Mouse (Mus musculus): ENCODE measurements around the gene Rag2. TPM values are rescaled to one million over a fixed set of nuclear protein-coding genes. Genes with fewer than 3 reads are reported as not detected.
A peak's percentile ranks its signal among the peaks of the same experiment; 100 is the strongest.

Gene Rag2
- polyA plus RNA-seq, 1 experiment from 2014 or later = 0.06 TPM

DNA sequence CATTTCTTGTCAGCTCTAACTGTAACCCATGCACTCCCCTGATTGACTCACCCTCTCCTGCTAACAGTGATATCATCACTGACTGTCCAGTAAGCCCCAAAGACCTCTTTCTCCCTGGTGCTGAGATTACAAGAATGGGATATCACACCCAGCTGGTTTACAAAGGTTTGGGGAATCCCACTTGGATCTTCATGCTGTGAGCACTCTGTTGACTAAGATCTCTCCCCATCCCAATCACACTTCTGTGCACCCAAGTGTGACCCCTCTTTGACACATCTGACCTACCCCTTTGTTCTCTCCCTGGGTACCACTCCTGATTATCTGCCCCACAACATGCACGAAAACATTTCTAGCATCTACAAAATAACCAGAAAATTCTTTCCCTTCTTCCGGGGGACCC is 23.8 kb downstream of the Rag2 start:
- Histone ChIP-seq H3K9me3 (ENCODE audit: control insufficient read depth, low read length) (no peaks in the 10 kb centered on the region), H3K36me3 (ENCODE audit: control insufficient read depth, insufficient read depth, low read length) (no peaks in the 10 kb centered on the region), H3K4me1 (ENCODE audit: control insufficient read depth, insufficient read depth, low read length) (no peaks in the 10 kb centered on the region; the same call in 1 of the 2 replicates), H3K4me2 (ENCODE audit: low read depth, low read length) (no peak overlapping the region), H3K9ac (ENCODE audit: low read depth, low read length) (no peak overlapping the region), H3K27ac (ENCODE audit: low read length) (no peak overlapping the region), H3K27me3 (replicated peaks; ENCODE audit: control insufficient read depth, insufficient read depth, low read length) (no peaks in the 10 kb centered on the region), H3K4me3 (ENCODE audit: low read length) (no peak overlapping the region)
- ATAC-seq = no peak
- 83% methylated on average over 2 of the region's 2 CpGs for WGBS

DNA sequence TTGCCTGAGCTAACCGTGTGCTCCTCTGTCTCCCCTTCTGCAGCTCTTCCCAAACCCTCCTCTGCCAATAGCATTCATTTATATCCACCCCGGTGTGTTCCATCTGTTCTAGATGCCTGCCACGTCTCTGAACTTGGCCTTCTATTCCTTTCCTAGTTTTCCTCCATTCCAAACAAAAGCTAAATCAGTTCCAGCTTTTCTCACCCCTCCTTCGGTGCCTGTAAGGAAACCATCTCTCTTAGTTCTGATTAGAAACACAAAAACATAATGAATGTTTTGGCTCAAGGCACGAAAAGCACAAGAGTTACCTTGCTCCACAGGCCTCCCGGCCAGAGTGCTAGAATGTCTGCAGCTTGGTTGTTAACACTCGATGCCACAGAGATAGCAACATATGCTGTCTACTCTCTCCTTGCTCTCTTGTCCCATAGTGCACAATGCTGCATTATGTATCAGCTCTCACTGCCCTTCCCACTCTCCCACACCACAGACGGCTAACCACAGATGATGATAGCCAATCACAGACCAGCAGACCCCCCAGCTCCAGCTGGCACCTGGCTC is 24.7 kb downstream of the Rag2 start, which contains the start of the genes Rag1 and B230118H07Rik:
Gene Rag1 (minus strand): TSS at position 388 of the 558 bp plus-strand sequence.
Gene B230118H07Rik (minus strand): TSS at position 419 of the 558 bp plus-strand sequence.
- no peak within 1 kb of the TSS for H3K4me3 ChIP-seq (ENCODE audit: low read length)
- no peak within 1 kb of the TSS for H3K27ac ChIP-seq (ENCODE audit: low read length)
- H3K27me3 ChIP-seq (replicated peaks; ENCODE audit: control insufficient read depth, insufficient read depth, low read length) = no peaks in the 10 kb centered on the region
- no peak within 1 kb of the TSS for H3K4me2 ChIP-seq (ENCODE audit: low read depth, low read length)
- no peaks in the 10 kb centered on the region for H3K36me3 ChIP-seq (ENCODE audit: control insufficient read depth, insufficient read depth, low read length)
- H3K9me3 ChIP-seq (ENCODE audit: control insufficient read depth, low read length) = no peaks in the 10 kb centered on the region
- ATAC-seq = no peak
- no peak within 1 kb of the TSS for H3K9ac ChIP-seq (ENCODE audit: low read depth, low read length)
- 41% methylated on average over 8 of the region's 8 CpGs for WGBS
- no peaks in the 10 kb centered on the region; the same call in 1 of the 2 replicates for H3K4me1 ChIP-seq (ENCODE audit: control insufficient read depth, insufficient read depth, low read length)

DNA sequence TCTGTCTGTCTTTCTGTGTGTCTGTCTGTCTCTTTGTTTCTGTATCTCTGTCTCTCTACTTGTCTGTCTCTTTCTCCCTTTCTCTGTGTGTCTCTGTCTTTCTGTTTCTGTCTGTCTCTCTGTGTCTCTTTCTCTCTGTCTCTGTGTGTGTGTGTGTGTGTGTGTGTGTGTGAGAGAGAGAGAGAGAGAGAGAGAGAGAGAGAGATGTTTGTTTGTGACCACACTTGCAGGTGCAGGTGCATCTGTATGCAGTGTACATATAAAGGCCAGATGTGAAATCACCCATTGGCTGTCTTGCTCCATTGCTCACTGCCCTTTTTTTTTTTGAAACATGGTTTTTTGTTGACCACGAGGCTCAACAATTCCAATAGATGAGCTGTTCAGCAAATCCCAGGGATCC is 25.9 kb downstream of the Rag2 start:
- Histone ChIP-seq H3K4me2 (ENCODE audit: low read depth, low read length) (no peak overlapping the region), H3K4me3 (ENCODE audit: low read length) (no peak overlapping the region), H3K27ac (ENCODE audit: low read length) (no peak overlapping the region), H3K9me3 (ENCODE audit: control insufficient read depth, low read length) (no peaks in the 10 kb centered on the region), H3K4me1 (ENCODE audit: control insufficient read depth, insufficient read depth, low read length) (no peaks in the 10 kb centered on the region; the same call in 1 of the 2 replicates), H3K27me3 (replicated peaks; ENCODE audit: control insufficient read depth, insufficient read depth, low read length) (no peaks in the 10 kb centered on the region), H3K9ac (ENCODE audit: low read depth, low read length) (no peak overlapping the region), H3K36me3 (ENCODE audit: control insufficient read depth, insufficient read depth, low read length) (no peaks in the 10 kb centered on the region)
- WGBS = 55% methylated on average over 1 of the region's 1 CpGs
- ATAC-seq = no peak

DNA sequence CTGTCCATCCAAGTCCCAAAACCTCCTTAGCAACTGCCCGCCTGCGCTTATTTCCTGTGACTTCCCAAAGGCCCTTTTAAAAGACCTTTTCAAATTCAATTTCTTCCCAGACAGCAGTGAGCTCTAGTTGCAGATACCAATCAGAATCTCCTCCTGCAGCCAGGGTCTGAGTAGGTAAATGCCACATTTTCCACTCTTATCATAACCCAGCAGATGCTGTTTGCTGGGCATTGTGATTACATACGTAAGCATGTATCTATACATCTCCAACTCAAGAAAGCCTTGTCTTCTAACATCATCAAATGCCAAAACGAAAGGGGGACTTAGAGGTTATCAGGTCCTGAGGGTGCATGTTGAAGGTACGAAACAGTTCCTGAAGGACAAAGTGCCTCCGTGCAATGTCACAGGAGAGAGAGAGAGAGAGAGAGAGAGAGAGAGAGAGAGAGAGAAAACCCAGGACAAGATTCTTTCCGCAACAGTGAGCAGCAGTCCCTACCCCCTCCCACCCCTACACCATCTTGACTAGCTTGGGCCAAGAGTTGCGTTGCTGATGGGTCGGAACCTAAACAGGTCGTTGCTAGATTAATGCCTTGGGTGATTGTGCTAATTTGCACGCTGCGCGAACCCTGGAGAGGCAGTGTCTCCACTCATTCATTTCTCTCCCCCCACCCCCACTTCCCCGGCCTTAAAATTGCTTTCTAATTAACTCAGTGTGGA is 27.8 kb downstream of the Rag2 start:
- H3K9me3 ChIP-seq (ENCODE audit: control insufficient read depth, low read length) = no peaks in the 10 kb centered on the region
- 40% methylated on average over 14 of the region's 14 CpGs for WGBS
- ATAC-seq = peak; percentile 52

DNA sequence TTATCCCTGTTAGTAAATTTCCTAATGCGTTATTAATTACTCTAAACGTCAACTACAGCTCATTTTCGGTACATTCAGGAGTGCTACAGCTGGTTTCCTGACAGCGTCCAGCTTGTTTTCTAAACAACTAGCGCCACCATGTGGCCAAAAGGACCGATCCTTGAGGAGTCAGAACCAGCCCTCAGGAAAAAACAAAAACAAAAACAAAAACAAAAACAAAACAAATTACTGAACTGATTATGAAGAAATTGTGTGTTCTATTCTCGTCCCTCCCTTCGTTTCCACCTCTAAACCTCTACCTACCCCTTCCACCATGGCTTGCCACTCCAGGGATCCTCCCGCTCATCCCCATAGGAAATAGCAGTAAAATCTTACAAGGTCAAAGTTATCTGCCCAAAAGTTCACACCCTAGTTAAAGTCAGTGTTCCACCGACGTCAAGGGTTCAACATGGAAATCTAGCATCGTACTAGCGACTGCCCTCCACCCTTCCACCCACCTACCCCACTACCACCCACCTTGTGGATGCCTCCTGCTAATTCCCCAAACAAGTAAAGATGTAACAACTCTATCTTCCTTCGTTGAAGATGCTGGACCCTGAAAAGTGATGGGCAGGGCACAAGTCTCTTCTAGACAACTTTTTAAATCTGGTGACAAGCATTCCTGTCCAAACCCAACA is 28.5 kb downstream of the Rag2 start:
- Histone ChIP-seq H3K4me1 (ENCODE audit: control insufficient read depth, insufficient read depth, low read length) (no peaks in the 10 kb centered on the region; the same call in 1 of the 2 replicates), H3K27ac (ENCODE audit: low read length) (no peak overlapping the region), H3K4me2 (ENCODE audit: low read depth, low read length) (peak overlapping the region; percentile 53), H3K27me3 (replicated peaks; ENCODE audit: control insufficient read depth, insufficient read depth, low read length) (no peaks in the 10 kb centered on the region), H3K9ac (ENCODE audit: low read depth, low read length) (no peak overlapping the region), H3K36me3 (ENCODE audit: control insufficient read depth, insufficient read depth, low read length) (no peaks in the 10 kb centered on the region), H3K4me3 (ENCODE audit: low read length) (peak overlapping the region; percentile 3; the same call in 1 of the 2 replicates), H3K9me3 (ENCODE audit: control insufficient read depth, low read length) (no peaks in the 10 kb centered on the region)
- ATAC-seq = peak; percentile 73
- 18% methylated on average over 14 of the region's 14 CpGs for WGBS

More for the DNA sequence above, 27.8 kb downstream of the Rag2 start:
- Histone ChIP-seq H3K27me3 (replicated peaks; ENCODE audit: control insufficient read depth, insufficient read depth, low read length) (no peaks in the 10 kb centered on the region), H3K9ac (ENCODE audit: low read depth, low read length) (no peak overlapping the region), H3K4me2 (ENCODE audit: low read depth, low read length) (peak overlapping the region; percentile 53), H3K27ac (ENCODE audit: low read length) (no peak overlapping the region), H3K4me3 (ENCODE audit: low read length) (peak overlapping the region; percentile 3; the same call in 1 of the 2 replicates), H3K36me3 (ENCODE audit: control insufficient read depth, insufficient read depth, low read length) (no peaks in the 10 kb centered on the region), H3K4me1 (ENCODE audit: control insufficient read depth, insufficient read depth, low read length) (no peaks in the 10 kb centered on the region; the same call in 1 of the 2 replicates)

DNA sequence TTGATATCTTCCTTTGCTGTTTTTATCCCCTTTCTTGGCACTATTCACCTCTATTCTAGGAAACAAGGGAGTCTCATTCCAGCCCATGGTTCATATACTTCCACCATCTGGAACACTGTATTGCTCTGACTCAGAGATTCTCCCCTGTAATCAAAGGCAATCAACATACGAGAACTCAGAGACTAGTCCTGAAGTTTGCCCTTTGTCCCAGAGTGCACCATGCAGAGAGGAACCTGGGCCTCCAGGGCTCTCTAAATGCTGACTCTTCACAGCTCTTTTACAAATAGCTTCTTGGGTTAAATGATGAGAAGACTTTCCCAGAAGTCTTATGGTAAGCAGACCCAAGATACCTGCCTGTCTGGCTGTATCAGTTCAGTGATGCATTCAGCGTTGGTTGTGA is 36.0 kb downstream of the Rag2 start:
- peak; percentile 94 for ATAC-seq
- no peak overlapping the region for H3K4me3 ChIP-seq (ENCODE audit: low read length)
- no peaks in the 10 kb centered on the region for H3K27me3 ChIP-seq (replicated peaks; ENCODE audit: control insufficient read depth, insufficient read depth, low read length)
- H3K9ac ChIP-seq (ENCODE audit: low read depth, low read length) = no peak overlapping the region
- 63% methylated on average over 2 of the region's 2 CpGs for WGBS
- H3K4me2 ChIP-seq (ENCODE audit: low read depth, low read length) = no peak overlapping the region
- H3K36me3 ChIP-seq (ENCODE audit: control insufficient read depth, insufficient read depth, low read length) = no peaks in the 10 kb centered on the region
- no peaks in the 10 kb centered on the region for H3K9me3 ChIP-seq (ENCODE audit: control insufficient read depth, low read length)
- H3K27ac ChIP-seq (ENCODE audit: low read length) = no peak overlapping the region
- H3K4me1 ChIP-seq (ENCODE audit: control insufficient read depth, insufficient read depth, low read length) = peaks cover 3% of the 10 kb centered on the region; the same call in 1 of the 2 replicates

DNA sequence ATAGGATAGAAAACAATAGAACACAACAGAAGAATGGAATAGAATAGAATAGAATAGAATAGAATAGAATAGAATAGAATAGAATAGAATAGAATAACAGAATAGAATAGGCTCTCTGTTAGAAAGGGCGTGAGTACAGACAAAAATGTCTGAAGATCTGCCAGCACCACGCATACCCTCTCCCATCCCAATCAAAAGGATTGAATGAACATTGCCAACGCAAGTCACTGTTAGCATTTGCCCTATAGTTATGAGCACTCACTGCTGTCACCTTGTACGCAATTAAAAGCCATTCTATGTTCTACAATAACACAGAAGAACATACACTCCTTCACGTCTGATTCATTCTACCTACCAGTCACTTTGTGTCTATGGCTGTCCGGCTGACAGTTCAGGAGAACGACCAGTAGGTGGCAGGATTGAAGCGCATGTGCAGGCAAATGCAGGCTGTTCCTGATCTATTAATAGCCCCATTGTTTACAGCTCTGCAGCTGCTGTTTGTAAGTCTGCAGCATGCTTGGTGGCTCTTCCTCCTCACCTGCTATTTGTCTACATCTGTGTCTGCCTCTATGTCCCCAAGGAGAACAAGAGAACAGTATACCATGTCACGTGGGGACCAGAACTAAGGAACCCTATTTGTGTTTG is 40.7 kb downstream of the Rag2 start:
- Histone ChIP-seq H3K36me3 (ENCODE audit: control insufficient read depth, insufficient read depth, low read length) (no peaks in the 10 kb centered on the region), H3K4me3 (ENCODE audit: low read length) (no peak overlapping the region), H3K9ac (ENCODE audit: low read depth, low read length) (no peak overlapping the region), H3K9me3 (ENCODE audit: control insufficient read depth, low read length) (no peaks in the 10 kb centered on the region), H3K27me3 (replicated peaks; ENCODE audit: control insufficient read depth, insufficient read depth, low read length) (no peaks in the 10 kb centered on the region), H3K27ac (ENCODE audit: low read length) (no peak overlapping the region), H3K4me2 (ENCODE audit: low read depth, low read length) (no peak overlapping the region), H3K4me1 (ENCODE audit: control insufficient read depth, insufficient read depth, low read length) (peaks cover 3% of the 10 kb centered on the region; the same call in 1 of the 2 replicates)
- WGBS = 26% methylated on average over 9 of the region's 9 CpGs
- peak; percentile 68 for ATAC-seq

DNA sequence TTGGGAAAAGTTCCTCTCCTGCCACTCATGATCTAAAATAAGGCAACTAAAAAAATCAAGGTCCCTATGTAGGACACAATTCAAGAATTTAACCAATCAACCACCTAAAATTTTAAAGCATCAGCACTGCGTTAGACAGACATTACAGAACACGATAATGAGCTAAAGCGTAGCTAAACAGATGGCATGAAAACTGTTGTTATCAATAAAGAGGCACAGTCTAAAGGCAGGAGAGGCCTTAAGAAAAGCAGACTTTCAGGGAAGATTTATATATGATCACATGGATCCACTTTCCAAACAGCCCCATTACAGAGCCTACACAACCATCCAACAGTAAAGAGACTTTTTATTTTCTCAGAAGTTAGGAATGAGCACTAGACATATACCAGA is 41.2 kb downstream of the Rag2 start:
- WGBS = 81% methylated on average over 3 of the region's 3 CpGs
- H3K9me3 ChIP-seq (ENCODE audit: control insufficient read depth, low read length) = no peaks in the 10 kb centered on the region

DNA sequence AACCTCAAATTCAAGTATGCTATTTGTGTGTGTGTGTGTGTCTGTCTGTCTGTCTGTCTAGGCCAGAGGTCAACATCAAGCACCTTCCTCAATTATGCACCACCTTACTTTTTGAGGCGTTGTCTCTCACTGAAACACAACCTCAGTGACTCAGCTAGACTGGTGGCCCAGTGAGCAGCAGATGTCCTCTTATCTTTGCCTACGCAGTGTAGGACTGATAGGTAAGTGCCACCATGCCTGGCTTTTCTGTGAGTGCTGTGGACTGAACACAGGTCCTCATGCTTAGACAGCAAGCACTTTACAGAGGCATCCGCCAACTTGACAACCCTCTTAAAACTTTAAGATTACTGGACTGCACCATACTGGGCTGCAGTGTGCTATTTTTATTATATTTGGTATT is 44.2 kb downstream of the Rag2 start:
- Histone ChIP-seq H3K9me3 (ENCODE audit: control insufficient read depth, low read length) (no peaks in the 10 kb centered on the region), H3K4me2 (ENCODE audit: low read depth, low read length) (no peak overlapping the region), H3K4me3 (ENCODE audit: low read length) (no peak overlapping the region), H3K27me3 (replicated peaks; ENCODE audit: control insufficient read depth, insufficient read depth, low read length) (0 out of 2 replicates have a peak, but pooled peaks cover 2% of the 10 kb centered on the region), H3K36me3 (ENCODE audit: control insufficient read depth, insufficient read depth, low read length) (no peaks in the 10 kb centered on the region), H3K27ac (ENCODE audit: low read length) (no peak overlapping the region), H3K4me1 (ENCODE audit: control insufficient read depth, insufficient read depth, low read length) (no peaks in the 10 kb centered on the region), H3K9ac (ENCODE audit: low read depth, low read length) (no peak overlapping the region)
- WGBS = 86% methylated on average over 3 of the region's 3 CpGs
- ATAC-seq = no peak

More for the DNA sequence above, 41.2 kb downstream of the Rag2 start:
- Histone ChIP-seq H3K36me3 (ENCODE audit: control insufficient read depth, insufficient read depth, low read length) (no peaks in the 10 kb centered on the region), H3K4me3 (ENCODE audit: low read length) (no peak overlapping the region), H3K27ac (ENCODE audit: low read length) (no peak overlapping the region), H3K9ac (ENCODE audit: low read depth, low read length) (no peak overlapping the region), H3K27me3 (replicated peaks; ENCODE audit: control insufficient read depth, insufficient read depth, low read length) (no peaks in the 10 kb centered on the region), H3K4me1 (ENCODE audit: control insufficient read depth, insufficient read depth, low read length) (peaks cover 3% of the 10 kb centered on the region; the same call in 1 of the 2 replicates), H3K4me2 (ENCODE audit: low read depth, low read length) (no peak overlapping the region)
- ATAC-seq = no peak

Data from intestine, embryonic 16.5 days (tissue).